8 mouse cellular contexts compared by ENCODE assay signal in the genomic region with DNA sequence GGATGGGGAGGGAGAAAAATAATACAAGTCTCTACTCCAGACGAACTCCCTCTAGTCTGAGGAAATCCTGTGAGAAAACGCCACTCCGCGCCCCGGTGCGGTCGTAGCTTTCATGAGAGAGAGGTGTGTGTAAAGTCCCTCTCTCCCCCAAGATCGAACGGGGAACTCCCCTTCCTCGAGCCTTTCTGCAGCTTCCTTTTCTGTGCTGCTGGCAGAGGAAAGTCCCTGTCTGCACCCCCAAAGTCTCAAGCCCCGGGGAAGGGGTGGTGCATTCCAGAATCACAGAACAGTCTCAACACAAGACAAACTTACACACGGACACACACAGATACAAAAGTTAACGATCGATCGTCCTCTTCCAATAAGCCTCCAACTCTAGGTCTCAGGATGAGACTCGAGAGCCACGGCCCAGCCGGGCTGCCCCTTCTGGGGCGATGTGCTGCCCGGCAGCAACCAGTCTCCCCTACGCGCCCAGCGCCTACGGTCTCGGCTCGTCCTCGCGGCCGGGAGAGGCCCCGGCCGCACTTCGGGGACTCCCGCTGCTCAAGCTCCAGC. TPM values are rescaled to one million over a fixed set of nuclear protein-coding genes. Genes with fewer than 3 reads are reported as not detected.
DNase-seq lines count a peak whose midpoint lies in the region; ATAC-seq and TF ChIP-seq lines count a peak whose summit lies in the region.

No protein-coding gene starts in this region.

- H3K4me3 ChIP-seq in CH12.LX (replicated peaks in 1 of 3; ENCODE audit: low read depth in 2 of 3, low read length in 2 of 3, poor library complexity in 1 of 3): peak overlapping the region; percentile 75 to 95 (median 92)
- H3K4me3 ChIP-seq in cortical plate, adult 2 months (ENCODE audit: insufficient read depth, low read length): peak overlapping the region; percentile 67
- H3K4me3 ChIP-seq in heart, embryonic 12.5 days: peak overlapping the region; percentile 87

- dilution Hi-C loops in CH12.LX (cut with MboI; ENCODE audit: extremely low pct_ligation_motif_present, extremely low pct_unique_long_range_greater_than_20kb, low sequenced_read_pairs): no loop called here

- TF ChIP-seq POLR2A in CH12.LX (IDR thresholded peaks at IDR 0.05; ENCODE audit: low read depth, low read length): peak; percentile 68; the same call in 1 of the 2 replicates
- TF ChIP-seq POLR2A in cortical plate, adult 2 months (IDR thresholded peaks at IDR 0.05; ENCODE audit: extremely low read depth, insufficient read depth, low read length): no peak

- peak; percentile 80 for TF ChIP-seq EP300 in CH12.LX (IDR thresholded peaks at IDR 0.05; ENCODE audit: low read length)

- TF ChIP-seq CTCF in CH12.LX (conservative IDR thresholded peaks at IDR 0.05 in 1 of 2, IDR thresholded peaks at IDR 0.05 in 1 of 2; ENCODE audit: low read depth in 2 of 2, low read length in 2 of 2): peak in 1 of 2 experiments; percentile 38; a peak in 2 of 4 replicates
- no peak for TF ChIP-seq CTCF in cortical plate, adult 2 months (IDR thresholded peaks at IDR 0.05; ENCODE audit: extremely low read depth, insufficient read depth, low read length)

- TF ChIP-seq RAD21 in CH12.LX (IDR thresholded peaks at IDR 0.05; ENCODE audit: low read depth, low read length): peak; percentile 44

- no peak overlapping the region for H3K4me2 ChIP-seq in CH12.LX (ENCODE audit: insufficient read depth, low read depth, poor library complexity, severe bottlenecking)
- peak overlapping the region; percentile 70 for H3K4me2 ChIP-seq in heart, embryonic 12.5 days

- H3K9ac ChIP-seq in CH12.LX (ENCODE audit: insufficient read depth, low read depth): peak overlapping the region; percentile 90
- peak overlapping the region; percentile 98 for H3K9ac ChIP-seq in heart, embryonic 12.5 days

- ATAC-seq in heart, embryonic 12.5 days (ENCODE audit: insufficient number of reproducible peaks, low FRiP score): 0 out of 2 replicates have a peak, but pooled peaks have one; percentile 14
- ATAC-seq in megakaryocyte-erythroid progenitor cell, adult 5-6 weeks (replicated peaks; ENCODE audit: low FRiP score, low TSS enrichment, poor library complexity, severe bottlenecking): peak; percentile 13

- under 1% methylated on average over 33 of the region's 33 CpGs for WGBS in heart, embryonic 12.5 days

- DNase-seq in 416B (ENCODE audit: low read depth): peak; percentile 57
- peak; percentile 86 for DNase-seq in CH12.LX (ENCODE audit: extremely low read depth)
- peak; percentile 47 to 59 for DNase-seq in kidney, postnatal 25 days
- peak; percentile 65 to 81 for DNase-seq in spleen, postnatal 4 days (ENCODE audit: low spot score in 2 of 2)
- DNase-seq in layer of hippocampus, adult 11-12 months (ENCODE audit: low spot score): no peak

- H3K27ac ChIP-seq in CH12.LX (ENCODE audit: insufficient read depth, low read depth): peak overlapping the region; percentile 82
- H3K27ac ChIP-seq in cortical plate, adult 2 months (ENCODE audit: insufficient read depth, low read length): peak overlapping the region; percentile 57
- peak overlapping the region; percentile 82 for H3K27ac ChIP-seq in heart, embryonic 12.5 days (ENCODE audit: poor library complexity, severe bottlenecking)

- no peaks in the 10 kb centered on the region for H3K9me3 ChIP-seq in CH12.LX (replicated peaks; ENCODE audit: low read length)
- no peaks in the 10 kb centered on the region for H3K9me3 ChIP-seq in heart, embryonic 12.5 days (replicated peaks)

- in situ Hi-C loops in CH12.LX (cut with MboI; ENCODE audit: low pct_ligation_motif_present, low pct_unique_long_range_greater_than_20kb, low sequenced_read_pairs): loop anchor here (5.0 kb wide), 1 partner anchor 44 kb away; no protein-coding TSS in a partner anchor

- no peaks in the 10 kb centered on the region for H3K27me3 ChIP-seq in CH12.LX (replicated peaks)
- no peaks in the 10 kb centered on the region for H3K27me3 ChIP-seq in heart, embryonic 12.5 days (replicated peaks)

- H3K4me1 ChIP-seq in CH12.LX (ENCODE audit: control insufficient read depth in 1 of 2, insufficient read depth in 2 of 2): peaks cover 3 to 31% of the 10 kb centered on the region in 2 experiments; a peak in 2 of 4 replicates
- H3K4me1 ChIP-seq in cortical plate, adult 2 months (ENCODE audit: control insufficient read depth, insufficient read depth, low read length): peaks cover 3% of the 10 kb centered on the region; the same call in 1 of the 2 replicates
- H3K4me1 ChIP-seq in heart, embryonic 12.5 days (replicated peaks): peaks cover 36% of the 10 kb centered on the region

- H3K79me2 ChIP-seq in CH12.LX (replicated peaks; ENCODE audit: control insufficient read depth, extremely low read depth, insufficient read depth, poor library complexity, severe bottlenecking): peaks cover 23% of the 10 kb centered on the region

- H3K36me3 ChIP-seq in CH12.LX (replicated peaks in 1 of 2; ENCODE audit: control insufficient read depth in 1 of 2, insufficient read depth in 1 of 2, low read length in 1 of 2): peaks cover 0 to 9% of the 10 kb centered on the region in 2 experiments
- no peaks in the 10 kb centered on the region for H3K36me3 ChIP-seq in heart, embryonic 12.5 days

TF ChIP-seq in CH12.LX, 34 proteins besides CTCF, POLR2A, EP300 and RAD21:
- TF ChIP-seq ELF1 (IDR thresholded peaks at IDR 0.05; ENCODE audit: low read depth, low read length) (peak; percentile 49; the same call in 1 of the 2 replicates), MAZ (IDR thresholded peaks at IDR 0.05; ENCODE audit: low read depth, low read length) (peak; percentile 90), PAX5 (IDR thresholded peaks at IDR 0.05; ENCODE audit: low read length) (no peak), SIN3A (IDR thresholded peaks at IDR 0.05; ENCODE audit: low read length) (peak; percentile 83), SMC3 (IDR thresholded peaks at IDR 0.05; ENCODE audit: low read depth, low read length) (peak; percentile 60), TCF12 (IDR thresholded peaks at IDR 0.05; ENCODE audit: low read depth, low read length) (peak; percentile 69), UBTF (IDR thresholded peaks at IDR 0.05; ENCODE audit: low read depth, low read length) (peak; percentile 89; the same call in 1 of the 2 replicates), ZC3H11A (IDR thresholded peaks at IDR 0.05; ENCODE audit: low read depth, low read length) (no peak), MAFK (IDR thresholded peaks at IDR 0.05; ENCODE audit: insufficient replicate concordance, low read length) (0 out of 2 replicates have a peak, but pooled peaks have one; percentile 56), MEF2A (IDR thresholded peaks at IDR 0.05; ENCODE audit: borderline replicate concordance, low read depth, low read length) (peak; percentile 84), KAT2A (IDR thresholded peaks at IDR 0.05; ENCODE audit: insufficient replicate concordance, low read length) (0 out of 2 replicates have a peak, but pooled peaks have one; percentile 20), MYC (IDR thresholded peaks at IDR 0.05; ENCODE audit: low read depth, low read length) (peak; percentile 79; the same call in 1 of the 2 replicates), USF1 (IDR thresholded peaks at IDR 0.05; ENCODE audit: low read depth, low read length) (no peak), ZKSCAN1 (IDR thresholded peaks at IDR 0.05; ENCODE audit: borderline replicate concordance, low read depth, low read length) (no peak), HCFC1 (IDR thresholded peaks at IDR 0.05; ENCODE audit: low read depth, low read length) (peak; percentile 40; the same call in 1 of the 2 replicates), CHD2 (IDR thresholded peaks at IDR 0.05; ENCODE audit: low read length) (peak; percentile 71), POLR2AphosphoS2 (IDR thresholded peaks at IDR 0.05; ENCODE audit: low read depth, low read length) (peak; percentile 13; the same call in 1 of the 2 replicates), MXI1 (IDR thresholded peaks at IDR 0.05; ENCODE audit: low read depth, low read length) (peak; percentile 54; the same call in 1 of the 2 replicates), IRF4 (IDR thresholded peaks at IDR 0.05; ENCODE audit: low read depth, low read length) (peak; percentile 77), USF2 (conservative IDR thresholded peaks at IDR 0.05; ENCODE audit: low read depth, low read length) (no peak), ZMIZ1 (IDR thresholded peaks at IDR 0.05; ENCODE audit: low read depth, low read length) (0 out of 2 replicates have a peak, but pooled peaks have one; percentile 41), ETS1 (conservative IDR thresholded peaks at IDR 0.05; ENCODE audit: low read depth, low read length) (peak; percentile 91), TBP (conservative IDR thresholded peaks at IDR 0.05; ENCODE audit: low read depth, low read length) (peak; percentile 48; the same call in 1 of the 2 replicates), MAX (IDR thresholded peaks at IDR 0.05; ENCODE audit: low read length) (peak; percentile 71), BHLHE40 (IDR thresholded peaks at IDR 0.05; ENCODE audit: low read depth, low read length) (peak; percentile 81)

RNA-seq across cellular contexts. Expression of a gene that starts 1.4 kb away (rescaled TPM):
- total RNA-seq in CH12.LX (2012; rRNA removed): 53.0 and 59.3 TPM in 2 replicates
- 47.7 and 54.2 TPM in 2 replicates for total RNA-seq in CH12.LX (2014; rRNA removed)
- 58.8 and 59.7 TPM in 2 replicates for polyA plus RNA-seq in CH12.LX (2012; ENCODE audit: insufficient read length, low read depth)
- 53.3 and 53.6 TPM in 2 replicates for polyA plus RNA-seq in cortical plate, adult 2 months (2012; rRNA removed)
- 8.9 and 10.9 TPM in 2 replicates for polyA plus RNA-seq in heart, embryonic 12.5 days (2016; fragmentation: Nextera tagmentation; extraction: Ambion mirVana)
- 5.7 and 7.1 TPM in 2 replicates for total RNA-seq in megakaryocyte-erythroid progenitor cell, adult 5-6 weeks (2014; fragmentation: Nextera tagmentation)
- 7.5 and 12.7 TPM in 2 replicates for total RNA-seq in megakaryocyte-erythroid progenitor cell, adult 5-6 weeks (2017)

RNA-seq across cellular contexts. Expression of a gene that starts 48.6 kb away (rescaled TPM):
- total RNA-seq in CH12.LX (2012; rRNA removed) (3.5 and 4.3 TPM in 2 replicates), CH12.LX (2014; rRNA removed) (7.1 and 7.9 TPM in 2 replicates)
- polyA plus RNA-seq in CH12.LX (2012; ENCODE audit: insufficient read length, low read depth): 6.1 and 7.6 TPM in 2 replicates
- 4.8 and 5.2 TPM in 2 replicates for polyA plus RNA-seq in cortical plate, adult 2 months (2012; rRNA removed)
- polyA plus RNA-seq in heart, embryonic 12.5 days (2016; fragmentation: Nextera tagmentation; extraction: Ambion mirVana): 3.9 and 4.2 TPM in 2 replicates
- total RNA-seq in megakaryocyte-erythroid progenitor cell, adult 5-6 weeks (2014; fragmentation: Nextera tagmentation): 6.1 and 7.8 TPM in 2 replicates
- 6.2 and 7.7 TPM in 2 replicates for total RNA-seq in megakaryocyte-erythroid progenitor cell, adult 5-6 weeks (2017)
